Mouse (Mus musculus): ENCODE measurements around the gene Rell1. TPM values are rescaled to one million over a fixed set of nuclear protein-coding genes. Genes with fewer than 3 reads are reported as not detected.

Rell1 gene
- polyA plus RNA-seq, 1 experiment from 2014 or later: 10.4 TPM

GRCm38 (mm10) chr5:63966379-63966778 lies 2.3 kb downstream of the Rell1 start:
- H3K4me1 ChIP-seq (ENCODE audit: insufficient read depth): peaks cover 33% of the 10 kb centered on the region
- H3K9me3 ChIP-seq (ENCODE audit: low read length): no peaks in the 10 kb centered on the region
- 67% methylated on average over 4 of the region's 4 CpGs for WGBS (ENCODE audit: insufficient replicate concordance)
- H3K27me3 ChIP-seq (ENCODE audit: insufficient read depth, low read length): no peaks in the 10 kb centered on the region
- no peak overlapping the region for H3K4me3 ChIP-seq (ENCODE audit: low read depth, low read length)
- DNase-seq (no peak), ATAC-seq (no peak)
- peak overlapping the region; percentile 34 for H3K27ac ChIP-seq (ENCODE audit: low read depth)
- H3K4me2 ChIP-seq (ENCODE audit: low read depth, low read length): peak overlapping the region; percentile 85
- H3K36me3 ChIP-seq (replicated peaks; ENCODE audit: insufficient read depth, low read length): 0 out of 2 replicates have a peak, but pooled peaks cover 5% of the 10 kb centered on the region
- no peak for TF ChIP-seq EP300 (IDR thresholded peaks at IDR 0.05; ENCODE audit: low read depth)
- no peak for TF ChIP-seq CTCF (IDR thresholded peaks at IDR 0.05; ENCODE audit: low read depth)
- H3K9ac ChIP-seq (replicated peaks): no peak overlapping the region

- TF ChIP-seq CTCF (IDR thresholded peaks at IDR 0.05; ENCODE audit: low read depth): no peak
- no peak for TF ChIP-seq EP300 (IDR thresholded peaks at IDR 0.05; ENCODE audit: low read depth)
- WGBS (ENCODE audit: insufficient replicate concordance): 81% methylated on average over 1 of the region's 1 CpGs
- no peak for DNase-seq
- Histone ChIP-seq H3K4me3 (ENCODE audit: low read depth, low read length) (no peak overlapping the region), H3K36me3 (replicated peaks; ENCODE audit: insufficient read depth, low read length) (0 out of 2 replicates have a peak, but pooled peaks cover 5% of the 10 kb centered on the region), H3K9ac (replicated peaks) (no peak overlapping the region), H3K4me1 (ENCODE audit: insufficient read depth) (peaks cover 32% of the 10 kb centered on the region), H3K9me3 (ENCODE audit: low read length) (no peaks in the 10 kb centered on the region), H3K4me2 (ENCODE audit: low read depth, low read length) (peak overlapping the region; percentile 85; the same call in 1 of the 2 replicates), H3K27me3 (ENCODE audit: insufficient read depth, low read length) (no peaks in the 10 kb centered on the region), H3K27ac (ENCODE audit: low read depth) (peak overlapping the region; percentile 34)
- ATAC-seq: no peak
Measured at GRCm38 (mm10) chr5:63965946-63966345, 2.8 kb downstream of the Rell1 start.

- H3K9me3 ChIP-seq (ENCODE audit: low read length): no peaks in the 10 kb centered on the region
- TF ChIP-seq CTCF (IDR thresholded peaks at IDR 0.05; ENCODE audit: low read depth) (no peak), EP300 (IDR thresholded peaks at IDR 0.05; ENCODE audit: low read depth) (peak; percentile 36; the same call in 1 of the 2 replicates)
- peak overlapping the region; percentile 39 for H3K4me2 ChIP-seq (ENCODE audit: low read depth, low read length)
- ATAC-seq: no peak
- no peak overlapping the region for H3K4me3 ChIP-seq (ENCODE audit: low read depth, low read length)
- 0 out of 2 replicates have a peak, but pooled peaks cover 5% of the 10 kb centered on the region for H3K36me3 ChIP-seq (replicated peaks; ENCODE audit: insufficient read depth, low read length)
- no peaks in the 10 kb centered on the region for H3K27me3 ChIP-seq (ENCODE audit: insufficient read depth, low read length)
- H3K4me1 ChIP-seq (ENCODE audit: insufficient read depth): peaks cover 23% of the 10 kb centered on the region
- 42% methylated on average over 8 of the region's 8 CpGs for WGBS (ENCODE audit: insufficient replicate concordance)
- DNase-seq: no peak
- no peak overlapping the region for H3K9ac ChIP-seq (replicated peaks)
- H3K27ac ChIP-seq (ENCODE audit: low read depth): 0 out of 2 replicates have a peak overlapping the region, but pooled peaks have one; percentile 18
Measured at GRCm38 (mm10) chr5:63964576-63964975, 4.1 kb downstream of the Rell1 start.

GRCm38 (mm10) chr5:63961726-63962125 lies 7.0 kb downstream of the Rell1 start:
- Histone ChIP-seq H3K9ac (replicated peaks) (no peak overlapping the region), H3K27me3 (ENCODE audit: insufficient read depth, low read length) (no peaks in the 10 kb centered on the region), H3K4me2 (ENCODE audit: low read depth, low read length) (no peak overlapping the region), H3K27ac (ENCODE audit: low read depth) (no peak overlapping the region), H3K4me1 (ENCODE audit: insufficient read depth) (peaks cover 21% of the 10 kb centered on the region), H3K4me3 (ENCODE audit: low read depth, low read length) (no peak overlapping the region), H3K9me3 (ENCODE audit: low read length) (no peaks in the 10 kb centered on the region), H3K36me3 (replicated peaks; ENCODE audit: insufficient read depth, low read length) (0 out of 2 replicates have a peak, but pooled peaks cover 5% of the 10 kb centered on the region)
- ATAC-seq (no peak), DNase-seq (no peak)
- WGBS (ENCODE audit: insufficient replicate concordance): 76% methylated on average over 10 of the region's 10 CpGs
- no peak for TF ChIP-seq CTCF (IDR thresholded peaks at IDR 0.05; ENCODE audit: low read depth)
- no peak for TF ChIP-seq EP300 (IDR thresholded peaks at IDR 0.05; ENCODE audit: low read depth)

GRCm38 (mm10) chr5:63960565-63960964 lies 8.1 kb downstream of the Rell1 start:
- Histone ChIP-seq H3K27ac (ENCODE audit: low read depth) (no peak overlapping the region), H3K27me3 (ENCODE audit: insufficient read depth, low read length) (no peaks in the 10 kb centered on the region), H3K9me3 (ENCODE audit: low read length) (no peaks in the 10 kb centered on the region), H3K4me2 (ENCODE audit: low read depth, low read length) (no peak overlapping the region), H3K4me3 (ENCODE audit: low read depth, low read length) (no peak overlapping the region), H3K36me3 (replicated peaks; ENCODE audit: insufficient read depth, low read length) (0 out of 2 replicates have a peak, but pooled peaks cover 5% of the 10 kb centered on the region), H3K4me1 (ENCODE audit: insufficient read depth) (peaks cover 19% of the 10 kb centered on the region), H3K9ac (replicated peaks) (no peak overlapping the region)
- ATAC-seq: no peak
- 74% methylated on average over 10 of the region's 10 CpGs for WGBS (ENCODE audit: insufficient replicate concordance)
- no peak for TF ChIP-seq EP300 (IDR thresholded peaks at IDR 0.05; ENCODE audit: low read depth)
- no peak for TF ChIP-seq CTCF (IDR thresholded peaks at IDR 0.05; ENCODE audit: low read depth)
- no peak for DNase-seq

GRCm38 (mm10) chr5:63958963-63959708 lies 9.6 kb downstream of the Rell1 start:
- ATAC-seq (peak; percentile 52), DNase-seq (no peak)
- Histone ChIP-seq H3K4me1 (ENCODE audit: insufficient read depth) (peaks cover 23% of the 10 kb centered on the region), H3K4me3 (ENCODE audit: low read depth, low read length) (no peak overlapping the region), H3K27me3 (ENCODE audit: insufficient read depth, low read length) (no peaks in the 10 kb centered on the region), H3K27ac (ENCODE audit: low read depth) (peak overlapping the region; percentile 34; the same call in 1 of the 2 replicates), H3K9ac (replicated peaks) (no peak overlapping the region), H3K9me3 (ENCODE audit: low read length) (no peaks in the 10 kb centered on the region), H3K36me3 (replicated peaks; ENCODE audit: insufficient read depth, low read length) (0 out of 2 replicates have a peak, but pooled peaks cover 5% of the 10 kb centered on the region), H3K4me2 (ENCODE audit: low read depth, low read length) (no peak overlapping the region)
- WGBS (ENCODE audit: insufficient replicate concordance): 71% methylated on average over 18 of the region's 18 CpGs
- 0 out of 2 replicates have a peak, but pooled peaks have one; percentile 15 for TF ChIP-seq EP300 (IDR thresholded peaks at IDR 0.05; ENCODE audit: low read depth)
- TF ChIP-seq CTCF (IDR thresholded peaks at IDR 0.05; ENCODE audit: low read depth): no peak
